Mouse (Mus musculus): ENCODE results near the gene Arid3a.
A peak's percentile ranks its signal among the peaks of the same experiment; 100 is the strongest.

The Arid3a gene

DNA sequence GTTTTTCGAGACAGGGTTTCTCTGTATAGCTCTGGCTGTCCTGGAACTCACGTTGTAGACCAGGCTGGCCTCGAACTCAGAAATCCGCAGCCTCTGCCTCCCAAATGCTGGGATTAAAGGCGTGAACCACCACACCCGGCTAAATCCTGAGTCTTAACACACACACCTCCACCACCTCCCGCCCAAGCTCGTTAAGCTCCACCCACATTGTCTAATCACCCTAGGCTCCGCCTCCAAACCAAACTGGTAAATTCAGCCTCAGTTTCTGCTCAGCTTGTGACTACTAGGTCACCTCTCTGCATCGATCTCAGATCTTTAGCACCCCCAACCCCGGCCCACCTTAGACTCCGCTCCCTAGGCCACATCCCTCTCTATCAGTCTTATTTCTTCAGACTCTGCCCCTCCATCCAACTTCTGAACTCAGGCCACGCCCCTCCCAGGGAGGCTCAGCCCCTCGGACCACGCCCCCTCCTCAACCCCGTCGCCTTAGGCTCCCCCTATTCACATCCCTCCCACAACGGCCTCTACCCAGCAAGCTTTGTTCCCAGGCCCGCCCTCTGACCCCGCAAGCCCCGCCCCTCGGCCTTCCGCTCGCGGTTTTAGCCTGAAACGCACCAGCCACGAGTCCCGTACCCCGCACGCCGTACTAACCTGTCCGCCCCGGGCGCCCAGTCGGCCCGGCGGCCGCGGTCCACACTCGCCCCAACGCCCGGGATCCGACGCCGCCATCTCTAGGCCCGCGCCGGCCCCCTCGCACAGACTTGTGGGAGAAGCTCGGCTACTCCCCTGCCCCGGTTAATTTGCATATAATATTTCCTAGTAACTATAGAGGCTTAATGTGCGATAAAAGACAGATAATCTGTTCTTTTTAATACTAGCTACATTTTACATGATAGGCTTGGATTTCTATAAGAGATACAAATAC, 18.4 kb upstream of the Arid3a start, which contains the start of gene Med16:
Gene Med16, minus strand, starts transcription at position 757 of the 925 bp plus-strand sequence.
- peak; percentile 84 for ATAC-seq (ENCODE audit: low TSS enrichment)

DNA sequence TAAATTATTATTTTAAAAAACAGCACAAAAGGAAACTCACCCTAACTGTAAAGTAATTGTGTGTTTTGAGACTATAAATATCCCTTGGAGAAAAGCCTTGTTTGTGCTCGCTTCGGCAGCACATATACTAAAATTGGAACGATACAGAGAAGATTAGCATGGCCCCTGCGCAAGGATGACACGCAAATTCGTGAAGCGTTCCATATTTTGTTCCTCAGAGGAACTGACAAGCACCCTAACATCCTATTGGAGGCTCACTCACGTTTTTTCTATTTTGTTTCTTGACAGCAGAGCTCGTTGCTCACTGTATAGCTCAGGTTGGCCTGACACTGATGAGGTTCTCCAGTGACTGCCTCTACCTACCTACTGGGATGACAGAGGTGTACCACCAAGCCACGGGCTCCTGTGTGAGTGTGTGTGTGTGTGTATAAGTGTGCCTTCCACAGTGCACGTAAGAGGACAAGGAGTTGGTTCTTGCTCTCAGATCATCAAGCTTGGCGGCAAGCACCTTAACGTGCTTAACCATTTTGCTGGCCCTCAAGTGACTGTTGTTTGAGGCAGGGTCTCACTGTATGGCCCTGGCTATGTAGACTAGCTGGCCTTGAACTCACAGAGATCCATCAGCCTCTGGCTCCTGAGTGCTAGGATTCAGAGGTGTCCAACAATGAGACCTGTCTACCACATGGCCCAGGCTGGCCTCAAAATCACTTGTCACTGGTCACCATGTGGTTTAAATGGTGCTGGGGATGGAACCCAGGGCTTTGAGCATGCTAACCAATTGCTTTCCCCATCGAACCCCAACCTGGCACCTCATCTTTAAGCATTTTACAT, 17.5 kb upstream of the Arid3a start:
- peak; percentile 26 for ATAC-seq (ENCODE audit: low TSS enrichment)

DNA sequence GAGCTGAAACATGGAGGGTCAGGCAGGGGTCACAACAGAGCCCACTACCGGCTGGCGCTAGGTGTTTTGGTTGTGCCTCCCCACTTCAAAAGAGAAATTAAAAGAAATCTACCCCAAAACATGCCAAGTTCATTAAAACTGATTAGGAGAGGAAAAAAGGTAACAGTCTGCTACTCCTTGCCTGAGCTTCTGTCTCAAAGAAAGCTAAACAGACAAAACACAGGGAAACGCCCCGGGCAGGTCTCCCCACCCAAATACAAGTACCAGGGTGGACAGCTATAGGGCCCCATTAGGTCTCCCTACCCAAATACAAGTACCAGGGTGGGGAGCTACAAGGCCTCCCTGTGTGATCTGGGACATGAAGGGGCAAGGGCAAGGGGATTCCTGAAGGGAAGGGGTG, 16.3 kb upstream of the Arid3a start, which contains the start of gene Gm26602:
Gene Gm26602, plus strand, starts transcription at position 301 of the 400 bp plus-strand sequence.
- ATAC-seq (ENCODE audit: low TSS enrichment) = no peak

DNA sequence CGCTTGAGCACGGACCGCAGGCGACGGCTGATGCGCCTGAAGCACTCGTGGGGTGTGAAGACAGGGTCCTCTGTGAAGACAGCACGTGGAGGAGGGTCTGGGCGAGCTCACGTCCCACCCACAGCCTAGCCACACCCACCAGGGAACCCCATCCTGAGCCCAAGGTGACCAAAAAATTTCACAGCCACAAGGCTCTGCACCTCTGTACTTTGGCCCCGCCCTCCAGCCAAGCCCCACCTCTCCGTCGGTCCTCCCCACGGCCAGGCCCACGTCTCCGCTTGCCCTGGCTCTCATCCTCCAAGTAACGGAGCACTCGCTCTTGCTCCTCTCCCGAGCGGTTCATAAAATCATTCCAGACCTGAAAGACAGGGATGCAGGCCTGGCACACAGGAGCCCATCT, 14.4 kb upstream of the Arid3a start:
- no peak for ATAC-seq (ENCODE audit: low TSS enrichment)

DNA sequence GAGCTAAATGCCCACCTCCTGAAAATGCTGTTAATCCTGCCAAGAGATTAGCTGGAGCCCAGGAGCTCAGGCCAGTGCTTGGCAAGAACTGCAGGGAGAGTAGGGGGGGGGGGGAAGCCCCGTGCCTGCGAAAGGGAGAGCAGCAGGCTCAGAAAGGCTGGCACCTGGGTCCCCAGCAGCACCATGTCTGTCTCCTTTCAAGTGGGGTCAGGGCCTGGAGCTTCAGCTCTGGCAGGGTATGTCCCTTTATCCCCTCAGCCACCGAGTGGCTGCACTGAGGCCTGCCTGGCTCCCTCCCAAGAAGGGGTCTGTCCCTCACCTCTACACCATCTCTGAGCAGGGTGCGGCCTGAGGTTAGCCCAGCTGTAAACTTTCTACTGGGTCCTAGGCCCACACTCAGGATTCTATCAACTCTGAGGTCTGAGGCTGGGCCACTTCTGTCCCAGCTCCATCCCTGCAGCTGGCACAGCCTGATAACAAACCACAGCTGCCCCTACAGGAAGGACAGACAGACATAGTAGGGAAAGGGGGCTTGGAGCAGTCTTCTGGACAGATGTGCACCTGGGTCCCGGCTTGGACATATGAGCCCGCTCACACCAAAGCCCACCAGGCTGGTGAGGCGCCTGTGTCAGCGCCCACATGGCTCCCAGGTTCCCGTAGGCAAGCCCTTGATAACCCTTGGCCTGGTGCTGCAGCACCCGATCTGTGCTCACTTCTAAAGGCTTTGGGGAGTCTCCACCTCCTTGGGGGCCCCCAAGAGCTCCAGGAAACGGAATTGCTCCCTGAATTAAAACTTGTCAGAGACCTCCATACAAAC, 12.5 kb upstream of the Arid3a start:
- no peak for ATAC-seq (ENCODE audit: low TSS enrichment)

DNA sequence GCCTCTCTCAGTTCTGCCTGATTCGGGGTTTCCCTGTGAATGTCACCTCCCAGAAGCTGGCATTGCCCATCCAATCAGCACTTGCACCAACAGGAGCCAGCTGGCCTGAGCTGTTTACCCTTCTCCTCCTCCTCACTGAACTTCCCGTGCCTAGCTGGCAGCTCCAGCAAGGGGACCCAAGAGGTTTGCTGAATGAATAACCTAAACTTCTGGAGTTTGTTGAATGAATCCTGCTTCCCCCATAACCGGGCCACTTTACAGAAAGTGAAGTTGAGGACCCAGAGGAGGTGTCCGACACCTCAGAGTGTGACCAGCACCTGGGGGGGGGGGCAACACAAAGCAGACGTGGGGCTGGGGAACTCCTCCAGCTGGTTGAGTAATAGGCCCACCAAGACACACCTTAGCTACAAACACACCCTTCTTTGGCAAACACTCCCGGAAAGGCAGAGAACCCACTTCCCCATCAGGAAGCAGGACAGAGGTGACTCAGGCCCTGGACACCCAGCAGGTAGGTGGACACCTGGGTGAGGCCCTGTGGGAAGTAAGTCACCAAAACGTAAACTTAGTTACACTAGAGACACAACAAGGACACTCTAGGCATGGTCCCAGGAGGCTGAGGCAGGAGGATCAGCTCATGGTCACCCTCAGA, 11.8 kb upstream of the Arid3a start:
- no peak for ATAC-seq (ENCODE audit: low TSS enrichment)

DNA sequence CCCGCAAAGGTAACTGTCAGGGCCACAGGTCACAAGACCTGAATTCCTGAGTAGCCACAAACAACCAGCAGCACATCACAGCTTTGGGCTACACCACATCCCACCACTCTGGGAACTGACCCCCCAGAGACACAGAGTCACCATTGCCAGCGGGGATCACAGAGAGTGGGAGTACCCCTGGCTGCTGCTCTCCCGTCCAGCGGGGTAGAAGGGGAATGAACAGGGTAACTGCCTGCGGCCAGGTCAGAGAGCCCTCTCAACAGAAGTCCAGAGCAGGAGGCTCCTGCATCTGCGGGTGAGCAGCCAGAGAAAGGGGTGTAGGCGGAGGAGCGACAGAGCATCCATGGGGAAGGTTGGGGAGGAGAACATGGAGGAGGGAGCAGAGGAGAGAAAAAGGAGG, 10.8 kb upstream of the Arid3a start:
- peak; percentile 28; the same call in 1 of the 2 replicates for ATAC-seq (ENCODE audit: low TSS enrichment)

DNA sequence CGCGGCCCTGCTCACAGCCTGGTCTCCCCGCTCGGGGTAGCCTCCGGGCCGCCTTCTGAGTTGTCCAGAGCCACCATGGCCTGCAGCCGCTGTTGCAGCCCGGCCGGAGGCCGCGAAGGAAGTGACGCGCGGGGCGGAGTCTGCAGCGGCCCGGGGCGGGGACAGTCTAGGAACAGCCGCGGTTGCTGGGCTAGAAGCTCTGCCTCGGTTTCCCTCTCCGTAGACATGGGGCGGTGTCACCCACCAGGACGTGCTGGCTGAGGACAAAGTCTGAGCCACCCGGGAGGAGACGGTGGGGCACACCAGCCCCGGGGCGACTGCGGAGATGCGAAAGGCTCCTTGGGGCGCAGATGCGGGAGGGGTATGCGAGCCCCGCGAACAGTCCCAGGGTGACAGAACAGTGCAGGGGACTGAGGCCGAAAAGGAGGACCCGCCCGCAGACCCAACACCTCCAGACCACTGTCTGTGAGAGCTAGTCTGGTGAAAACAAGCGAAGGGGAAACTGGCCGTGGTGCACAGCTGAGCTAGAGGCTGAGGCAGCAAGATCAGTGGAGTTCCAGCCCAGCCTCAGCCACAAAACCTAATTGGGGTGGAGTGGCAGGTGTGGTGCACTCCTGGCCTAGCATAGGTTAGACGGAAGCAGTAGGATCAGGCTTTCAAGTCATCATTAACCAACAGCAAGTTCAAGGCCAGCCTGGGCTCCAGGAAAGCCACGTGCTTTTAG, 9.9 kb upstream of the Arid3a start, which contains the start of gene Kiss1r:
Gene Kiss1r, plus strand, starts transcription at position 164 of the 724 bp plus-strand sequence.
- ATAC-seq (ENCODE audit: low TSS enrichment) = peak; percentile 81

DNA sequence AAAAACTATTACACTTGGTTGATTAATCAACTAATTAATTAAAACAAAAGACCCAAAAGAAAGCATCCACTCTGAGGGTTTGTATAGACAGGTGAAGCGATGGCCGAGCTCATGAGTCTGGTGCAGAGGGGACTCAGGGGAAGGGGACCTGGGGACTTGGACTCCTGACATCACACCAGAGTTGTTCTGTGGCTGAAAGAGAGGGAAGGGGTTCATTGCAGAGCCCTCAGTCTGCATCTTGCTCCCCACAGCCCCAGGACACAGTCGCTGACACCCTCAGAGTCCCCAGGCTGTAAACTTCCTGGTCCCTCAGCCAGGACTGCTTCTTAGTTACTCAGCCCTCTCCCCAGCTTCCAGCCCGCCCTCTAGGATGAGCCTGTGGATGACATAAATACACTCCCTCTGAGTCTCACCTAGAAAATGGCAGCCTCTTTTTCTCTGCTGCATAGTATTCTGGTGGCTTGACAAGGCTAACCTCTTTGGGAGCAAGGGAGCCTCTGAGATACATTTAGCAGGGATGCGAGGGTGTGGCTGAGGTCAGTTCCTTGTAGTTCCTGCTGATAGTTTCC, 9.2 kb upstream of the Arid3a start:
- no peak for ATAC-seq (ENCODE audit: low TSS enrichment)

DNA sequence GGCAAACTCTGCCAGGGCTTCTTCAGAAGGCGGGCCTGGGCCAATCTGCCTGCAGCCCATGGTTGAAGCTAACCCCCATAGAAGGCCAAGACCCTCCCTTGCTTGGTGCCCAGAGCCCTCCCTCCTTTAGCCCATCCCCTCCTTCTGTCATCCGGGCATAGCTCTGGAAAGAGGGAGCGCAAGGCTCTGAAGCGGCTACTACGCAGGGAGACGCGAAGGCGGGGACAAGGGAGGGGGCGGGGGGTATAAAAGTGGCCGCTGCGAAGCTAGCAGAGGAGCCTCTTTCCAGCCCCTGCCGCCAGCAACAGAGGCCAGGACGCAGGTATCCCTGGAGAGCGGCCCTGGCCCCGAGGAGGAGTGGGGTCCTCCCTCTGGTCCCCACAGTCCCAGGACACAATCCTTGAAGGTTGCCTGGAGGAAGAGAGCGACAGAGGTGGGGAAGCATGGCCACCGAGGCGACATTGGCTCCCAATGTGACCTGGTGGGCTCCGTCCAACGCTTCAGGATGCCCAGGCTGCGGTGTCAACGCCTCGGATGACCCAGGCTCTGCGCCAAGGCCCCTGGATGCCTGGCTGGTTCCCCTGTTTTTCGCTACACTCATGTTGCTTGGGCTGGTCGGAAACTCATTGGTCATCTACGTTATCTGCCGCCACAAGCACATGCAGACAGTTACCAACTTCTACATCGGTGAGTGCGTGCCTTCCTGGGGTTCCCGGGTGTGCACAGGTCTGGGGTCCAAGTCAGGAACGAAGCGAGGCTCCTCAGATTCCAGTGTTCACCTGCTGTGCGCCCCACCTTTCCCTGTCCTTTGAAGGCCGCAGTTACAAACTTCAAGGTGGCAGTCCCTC, 8.4 kb upstream of the Arid3a start:
- ATAC-seq (ENCODE audit: low TSS enrichment) = no peak

DNA sequence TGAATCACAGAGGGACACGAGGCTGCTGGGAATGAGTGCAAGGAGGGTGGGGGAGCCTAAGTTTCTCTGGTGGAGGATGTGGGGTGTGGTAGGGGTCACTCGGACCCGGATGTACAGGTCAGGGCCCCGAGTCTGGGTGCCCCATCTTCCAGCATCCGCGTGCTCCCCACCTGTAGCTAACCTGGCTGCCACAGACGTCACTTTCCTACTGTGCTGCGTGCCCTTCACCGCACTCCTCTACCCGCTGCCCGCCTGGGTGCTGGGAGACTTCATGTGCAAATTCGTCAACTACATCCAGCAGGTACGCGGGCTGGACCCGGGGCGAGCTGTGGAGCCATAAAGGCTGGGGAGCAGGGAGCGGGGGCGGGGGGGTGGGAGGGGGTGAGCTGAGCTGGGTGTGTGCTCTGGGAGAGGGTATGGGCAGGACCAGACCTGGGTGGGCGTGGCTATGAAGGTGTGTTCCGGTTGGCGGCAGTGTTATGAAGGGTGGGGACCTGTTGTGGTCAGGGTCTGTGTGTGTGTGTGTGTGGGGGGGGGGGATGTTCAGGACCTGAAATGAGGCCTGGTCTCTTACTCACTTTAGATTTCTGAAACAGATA, 7.5 kb upstream of the Arid3a start:
- ATAC-seq (ENCODE audit: low TSS enrichment) = no peak

DNA sequence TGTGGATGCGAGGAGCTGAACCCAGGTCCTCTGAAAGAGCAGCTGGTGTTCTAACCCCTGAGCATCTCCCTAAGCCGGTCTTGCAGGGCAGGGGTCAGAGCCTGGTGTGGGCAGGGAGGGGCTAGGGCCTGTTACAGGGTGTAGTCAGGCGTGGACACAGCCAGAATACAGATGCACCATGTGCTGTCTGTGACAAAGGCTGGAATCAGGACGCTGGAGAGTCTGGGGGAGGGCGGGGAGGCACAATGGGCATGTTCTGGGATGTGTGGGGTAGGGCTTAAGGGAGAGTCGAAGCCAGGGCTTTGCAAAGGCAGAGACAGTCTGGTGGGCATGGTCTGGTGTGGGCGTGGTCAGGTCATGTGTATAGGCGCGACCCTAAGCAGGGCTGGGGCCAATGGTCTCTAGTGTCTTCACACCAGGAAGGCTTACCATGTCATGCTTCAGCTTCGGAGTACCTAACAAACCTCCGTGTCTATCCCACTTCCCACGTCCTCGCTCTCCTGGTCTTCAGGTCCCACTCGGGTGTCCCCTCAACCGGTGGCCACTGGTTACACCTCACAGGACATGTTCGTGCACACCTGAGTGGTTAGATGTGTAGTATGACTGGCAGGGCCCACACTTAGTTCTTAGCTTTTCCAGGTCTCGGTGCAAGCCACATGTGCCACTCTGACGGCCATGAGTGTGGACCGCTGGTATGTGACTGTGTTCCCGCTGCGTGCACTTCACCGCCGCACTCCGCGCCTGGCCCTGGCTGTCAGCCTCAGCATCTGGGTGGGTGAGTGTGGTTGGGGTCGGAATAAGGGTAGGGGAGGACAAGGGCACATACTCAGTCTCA, 6.6 kb upstream of the Arid3a start:
- ATAC-seq (ENCODE audit: low TSS enrichment) = no peak

DNA sequence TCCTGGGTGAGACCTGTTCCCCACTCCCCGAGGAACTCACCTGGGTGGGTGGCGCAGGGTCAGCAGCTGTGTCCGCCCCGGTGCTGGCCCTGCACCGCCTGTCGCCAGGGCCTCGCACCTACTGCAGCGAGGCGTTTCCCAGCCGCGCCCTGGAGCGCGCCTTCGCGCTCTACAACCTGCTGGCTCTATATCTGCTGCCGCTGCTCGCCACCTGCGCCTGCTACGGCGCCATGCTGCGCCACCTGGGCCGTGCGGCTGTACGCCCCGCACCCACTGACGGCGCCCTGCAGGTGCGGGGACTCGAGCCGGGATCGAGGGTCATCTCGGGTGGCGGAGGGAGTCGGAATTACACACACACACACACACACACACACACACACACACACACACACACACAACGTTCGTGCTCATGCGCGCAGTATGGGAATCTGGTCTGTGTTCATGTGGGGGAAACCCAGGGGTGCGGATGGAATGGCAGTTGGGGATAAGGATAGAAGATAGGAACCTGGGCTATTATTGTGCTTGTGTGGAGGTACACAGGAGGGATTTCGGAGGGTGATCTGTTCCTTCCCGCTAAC, 5.8 kb upstream of the Arid3a start, which contains the start of gene R3hdm4:
Gene R3hdm4, minus strand, starts transcription at position 251 of the 578 bp plus-strand sequence.
- no peak for ATAC-seq (ENCODE audit: low TSS enrichment)

DNA sequence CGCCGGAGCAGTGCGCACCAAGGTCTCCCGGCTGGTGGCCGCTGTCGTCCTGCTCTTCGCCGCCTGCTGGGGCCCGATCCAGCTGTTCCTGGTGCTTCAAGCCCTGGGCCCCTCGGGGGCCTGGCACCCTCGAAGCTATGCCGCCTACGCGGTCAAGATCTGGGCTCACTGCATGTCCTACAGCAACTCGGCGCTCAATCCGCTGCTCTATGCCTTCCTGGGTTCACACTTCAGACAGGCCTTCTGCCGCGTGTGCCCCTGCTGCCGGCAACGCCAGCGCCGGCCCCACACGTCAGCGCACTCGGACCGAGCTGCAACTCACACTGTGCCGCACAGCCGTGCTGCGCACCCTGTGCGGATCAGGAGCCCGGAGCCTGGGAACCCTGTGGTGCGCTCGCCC, 5.3 kb upstream of the Arid3a start:
- ATAC-seq (ENCODE audit: low TSS enrichment) = no peak

DNA sequence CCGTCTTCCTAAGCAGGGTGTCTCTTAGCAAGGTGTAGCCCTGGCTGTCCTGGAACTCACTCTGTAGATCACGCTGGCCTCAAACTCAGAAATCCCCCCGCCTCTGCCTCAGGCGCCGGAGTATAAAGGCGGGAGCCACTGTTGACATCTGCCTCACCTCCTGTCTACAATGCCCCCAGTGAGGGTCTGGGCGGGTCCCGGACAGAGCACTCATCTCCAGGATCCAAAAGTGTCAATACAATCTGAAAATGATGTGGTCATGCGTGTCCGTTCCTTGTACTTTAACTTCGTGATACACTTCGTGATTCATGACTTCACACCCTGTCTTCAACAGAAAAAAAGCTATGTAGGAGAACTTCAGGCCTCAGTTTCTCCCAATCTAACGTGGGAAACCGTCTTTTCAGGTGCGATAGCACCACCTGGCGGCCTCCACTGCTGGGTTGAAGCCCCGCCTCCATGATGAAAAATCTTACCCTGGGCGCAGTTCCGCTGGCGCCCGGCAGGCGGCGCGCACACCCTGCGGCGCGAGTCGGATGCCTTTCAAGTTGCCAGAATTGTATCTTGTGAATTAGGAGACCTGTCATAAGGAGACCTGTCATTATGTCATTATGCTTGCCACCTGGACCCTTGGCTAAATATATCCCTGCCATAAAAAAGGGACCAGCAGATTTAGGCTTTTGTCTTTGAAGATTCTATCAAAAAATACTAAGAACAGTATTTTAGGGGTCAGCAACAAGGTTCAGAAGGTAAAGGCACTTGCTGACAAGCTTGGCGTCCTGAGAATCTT, 1.7 kb upstream of the Arid3a start:
- ATAC-seq (ENCODE audit: low TSS enrichment) = no peak

DNA sequence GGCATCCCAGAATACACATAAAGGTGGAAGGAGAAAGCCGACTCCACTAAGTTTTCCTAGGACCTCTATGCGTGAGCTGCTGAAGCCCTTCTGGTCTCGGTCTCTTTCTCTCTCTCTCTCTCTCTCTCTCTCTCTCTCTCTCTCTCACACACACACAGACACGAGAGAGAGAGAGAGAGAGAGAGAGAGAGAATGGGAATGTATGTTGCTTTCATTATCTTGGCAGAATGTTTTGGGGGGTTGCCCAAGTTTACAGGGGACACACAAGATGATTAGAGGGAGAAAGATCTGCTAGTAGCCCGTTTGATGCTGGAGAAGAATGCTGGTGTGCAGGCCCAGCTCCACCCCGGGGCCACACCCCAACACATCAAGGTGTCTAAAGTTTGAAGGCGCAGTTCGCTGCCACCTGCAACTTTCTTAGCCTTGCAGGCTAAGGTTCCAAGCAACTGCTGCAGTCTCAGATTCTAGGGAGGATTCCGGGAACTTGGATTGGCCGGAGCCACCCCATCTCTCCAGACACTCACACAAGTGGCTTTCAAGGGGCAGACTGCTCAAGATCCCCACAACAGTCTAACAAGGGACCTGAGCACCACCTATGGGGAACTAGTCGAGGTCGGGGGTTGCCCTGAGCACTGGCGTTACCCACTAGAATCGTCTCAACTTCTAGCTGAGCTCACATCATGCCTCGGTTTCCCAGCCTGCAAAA, 905 bp upstream of the Arid3a start:
- ATAC-seq (ENCODE audit: low TSS enrichment) = no peak

All from frontal cortex, adult (tissue).